Mouse (Mus musculus): ENCODE results near the gene Tpst1.

DNA sequence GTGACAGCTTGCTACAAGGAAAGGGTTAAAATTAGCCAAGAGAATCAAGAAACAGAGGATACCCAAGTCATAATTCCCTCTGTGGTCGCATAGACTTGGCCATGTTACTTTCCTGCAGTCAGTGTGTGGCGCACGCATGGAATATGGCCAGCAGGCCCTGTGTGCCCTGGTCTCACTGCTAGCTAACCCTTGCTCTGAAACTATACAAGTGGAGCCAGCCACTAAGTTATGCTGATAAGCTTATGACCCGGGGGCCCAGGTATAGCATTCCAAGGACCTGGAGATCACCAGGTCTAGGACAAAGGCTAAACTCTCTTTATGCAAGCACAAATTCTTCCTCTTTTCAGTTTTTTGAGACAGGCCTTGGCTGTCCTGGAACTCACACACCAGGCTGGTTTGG, 32.3 kb upstream of the Tpst1 start:
- no peak for TF ChIP-seq GATA1 (IDR thresholded peaks at IDR 0.05; ENCODE audit: low read length)
- no peak for TF ChIP-seq TAL1 (IDR thresholded peaks at IDR 0.05; ENCODE audit: low read length)

All from erythroblast, embryonic 14.5 days (primary cell).